Mouse (Mus musculus) left cerebral cortex, adult 9 months (tissue): ENCODE results near the gene Suclg2.
A peak's percentile ranks its signal among the peaks of the same experiment; 100 is the strongest.

ENCODE experiments used
- DNase-seq, 2 experiments: peaks; one replicate each; pipeline ENCODE4 v3.0.0; 2022; ENCODE audit warnings: low spot score in 2 of 2

The Suclg2 gene

GRCm38 (mm10) chr6:95718031-95718968 lies at the start of gene Suclg2:
TSS of gene Suclg2 (minus strand) at chr6:95718800.
- peak in 1 of 2 experiments; percentile 44 for DNase-seq

GRCm38 (mm10) chr6:95766566-95766965 lies 48.0 kb upstream of the Suclg2 start:
- DNase-seq = no peak

GRCm38 (mm10) chr6:95759558-95760172 lies 41.1 kb upstream of the Suclg2 start:
- DNase-seq = no peak

- no peak for DNase-seq
Observed at GRCm38 (mm10) chr6:95742378-95742777, 23.8 kb upstream of the Suclg2 start.

- DNase-seq = no peak
Observed at GRCm38 (mm10) chr6:95731570-95732367, 13.2 kb upstream of the Suclg2 start.

GRCm38 (mm10) chr6:95729399-95729798 lies 10.8 kb upstream of the Suclg2 start:
- DNase-seq = no peak

GRCm38 (mm10) chr6:95725281-95725680 lies 6.7 kb upstream of the Suclg2 start:
- DNase-seq = no peak

GRCm38 (mm10) chr6:95723361-95723760 lies 4.8 kb upstream of the Suclg2 start:
- DNase-seq = no peak

GRCm38 (mm10) chr6:95719791-95720190 lies 1.2 kb upstream of the Suclg2 start:
- DNase-seq = no peak

GRCm38 (mm10) chr6:95718969-95719333 lies 351 bp upstream of the Suclg2 start:
- DNase-seq = no peak

- DNase-seq = no peak
Observed at GRCm38 (mm10) chr6:95717071-95717470, 1.5 kb downstream of the Suclg2 start.

GRCm38 (mm10) chr6:95716476-95716875 lies 2.1 kb downstream of the Suclg2 start:
- DNase-seq = no peak

GRCm38 (mm10) chr6:95713245-95713644 lies 5.4 kb downstream of the Suclg2 start:
- DNase-seq = no peak

GRCm38 (mm10) chr6:95712081-95712480 lies 6.5 kb downstream of the Suclg2 start:
- DNase-seq = no peak

- no peak for DNase-seq
Observed at GRCm38 (mm10) chr6:95711671-95712070, 6.9 kb downstream of the Suclg2 start.

- no peak for DNase-seq
Observed at GRCm38 (mm10) chr6:95710886-95711285, 7.7 kb downstream of the Suclg2 start.

GRCm38 (mm10) chr6:95709531-95709930 lies 9.1 kb downstream of the Suclg2 start:
- DNase-seq = no peak

GRCm38 (mm10) chr6:95709106-95709505 lies 9.5 kb downstream of the Suclg2 start:
- no peak for DNase-seq

GRCm38 (mm10) chr6:95704626-95705025 lies 14.0 kb downstream of the Suclg2 start:
- DNase-seq = no peak

- no peak for DNase-seq
Observed at GRCm38 (mm10) chr6:95702200-95702599, 16.4 kb downstream of the Suclg2 start.

- DNase-seq = no peak
Observed at GRCm38 (mm10) chr6:95701786-95702185, 16.8 kb downstream of the Suclg2 start.

GRCm38 (mm10) chr6:95700981-95701610 lies 17.5 kb downstream of the Suclg2 start:
- no peak for DNase-seq
